Mouse (Mus musculus): ENCODE results near the gene Zscan12. TPM values are rescaled to one million over a fixed set of nuclear protein-coding genes. Genes with fewer than 3 reads are reported as not detected.

Zscan12 gene
- total RNA-seq (2022) = 10 to 100 TPM in 3 of 4 experiments, 1 to 10 TPM in 1; 9.6 to 12.8 (median 11.1) TPM

DNA sequence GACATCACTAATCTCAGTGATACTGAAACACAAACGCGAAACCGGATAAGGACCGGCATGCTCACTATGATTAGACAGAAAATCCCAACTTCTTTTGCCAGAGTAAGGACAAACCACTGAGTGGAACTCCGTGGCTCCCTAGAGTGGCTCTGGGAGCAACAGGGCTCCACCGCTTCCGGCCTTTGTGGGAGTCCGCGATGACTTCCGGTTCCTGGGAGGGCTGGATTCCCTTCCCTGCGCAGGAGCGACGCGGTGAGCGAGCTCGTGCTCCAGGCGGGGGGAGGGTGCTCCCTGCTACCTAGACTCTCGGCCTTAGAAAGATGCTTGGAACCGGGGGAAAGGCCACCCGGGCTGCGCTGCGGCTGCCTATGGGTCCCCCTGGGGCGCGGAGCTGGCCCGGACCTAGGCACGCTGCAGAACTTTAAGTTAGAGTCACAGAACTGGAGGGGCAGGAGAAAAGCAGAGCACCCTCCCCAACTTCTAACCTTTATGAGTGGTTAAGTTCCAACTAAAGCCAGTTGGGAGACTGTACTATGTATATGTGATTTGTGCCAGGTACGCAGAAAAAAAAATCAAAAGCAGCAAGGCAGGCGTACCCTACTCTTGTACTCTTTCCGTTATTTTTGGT lies at the start of gene Zscan12:
TSS of gene Zscan12 (plus strand) at position 200 of the 628 bp plus-strand sequence.
- DNase-seq = peak; percentile 92

DNA sequence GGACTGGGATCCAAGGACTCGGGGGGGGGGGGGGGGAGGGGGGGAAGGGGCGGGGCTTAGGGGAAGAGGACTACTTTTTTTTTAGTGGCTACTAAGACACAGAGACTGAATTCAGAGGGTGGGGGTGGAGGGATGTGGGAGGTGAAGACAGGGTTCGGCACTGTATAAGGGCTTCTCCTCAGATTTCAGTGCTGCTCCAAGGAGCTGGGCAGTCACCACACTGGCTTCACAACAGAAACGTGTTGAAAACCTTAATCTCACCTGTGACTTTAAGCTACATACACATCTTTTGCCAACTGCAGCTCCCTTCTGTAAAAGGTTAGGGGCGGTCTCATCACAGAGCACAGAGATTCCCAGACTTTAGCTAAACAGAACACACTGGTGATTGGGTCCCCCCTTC lies 49.8 kb upstream of the Zscan12 start:
- no peak for DNase-seq

DNA sequence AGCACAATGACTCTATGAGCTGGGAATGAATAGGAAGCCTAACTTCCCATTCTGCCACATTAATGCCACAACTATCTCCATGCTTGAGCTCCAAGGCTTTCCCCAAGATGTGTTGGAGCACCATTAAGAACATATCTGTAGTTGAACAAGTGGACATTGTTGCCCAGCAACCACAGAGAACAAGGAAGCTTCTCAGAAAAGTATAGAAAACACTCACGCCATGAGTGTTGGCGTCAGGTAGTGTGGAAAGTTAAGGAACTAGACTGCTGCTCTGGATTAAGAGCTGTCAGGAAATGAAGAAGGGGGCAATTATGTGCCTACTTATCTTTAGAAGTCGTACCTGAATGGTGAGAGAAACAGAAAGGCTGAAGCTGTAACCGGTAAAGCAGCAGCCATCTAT lies 48.7 kb upstream of the Zscan12 start:
- no peak for DNase-seq

DNA sequence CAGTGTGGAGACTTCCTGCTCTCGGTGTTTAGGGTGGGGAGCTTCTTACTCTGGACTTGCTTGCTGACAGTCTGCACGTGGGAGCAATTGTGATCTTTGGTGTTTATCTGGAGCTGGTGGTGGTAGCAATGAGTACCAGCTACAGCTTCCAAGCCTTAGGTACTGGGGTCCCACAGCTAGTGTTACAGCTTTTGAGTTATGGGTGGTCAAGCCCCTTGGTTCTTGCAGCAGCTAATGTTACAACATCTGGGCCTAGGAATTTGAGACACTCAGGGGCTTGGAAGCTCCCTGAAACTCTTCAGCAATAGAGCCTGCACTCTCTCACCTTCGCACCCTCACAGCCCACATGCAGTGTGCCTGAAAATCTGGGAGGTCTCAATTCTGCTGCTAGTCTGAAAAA lies 42.4 kb upstream of the Zscan12 start:
- no peak for DNase-seq

DNA sequence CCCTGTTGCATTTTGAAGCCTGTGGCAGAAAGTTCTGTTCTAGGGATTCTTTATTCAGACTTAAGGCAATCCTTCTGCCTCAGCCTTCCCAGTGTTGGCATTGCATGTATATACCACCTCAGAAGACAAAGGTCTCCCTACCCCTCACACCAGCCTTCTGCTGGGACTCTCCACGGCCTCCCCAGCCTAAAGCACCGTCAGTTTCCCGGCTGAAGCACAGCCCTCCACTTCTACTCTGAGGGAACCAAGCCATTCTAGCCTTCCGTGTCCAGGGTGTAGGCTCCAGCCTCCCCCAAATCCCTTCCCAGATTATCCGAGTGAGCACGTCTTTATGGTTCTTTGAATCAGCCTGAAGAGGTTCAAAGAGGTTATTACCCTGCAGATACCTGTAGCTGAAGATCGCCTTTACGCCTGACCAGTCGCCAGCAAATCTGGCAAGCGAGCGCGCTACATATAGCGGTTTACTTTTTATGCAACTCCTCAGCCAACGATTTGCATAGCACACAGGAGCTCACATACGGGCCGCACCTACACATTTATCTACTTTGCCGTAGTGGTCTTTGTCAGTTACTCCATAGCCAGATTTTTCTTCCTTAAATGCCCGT lies 40.6 kb upstream of the Zscan12 start:
- no peak for DNase-seq

DNA sequence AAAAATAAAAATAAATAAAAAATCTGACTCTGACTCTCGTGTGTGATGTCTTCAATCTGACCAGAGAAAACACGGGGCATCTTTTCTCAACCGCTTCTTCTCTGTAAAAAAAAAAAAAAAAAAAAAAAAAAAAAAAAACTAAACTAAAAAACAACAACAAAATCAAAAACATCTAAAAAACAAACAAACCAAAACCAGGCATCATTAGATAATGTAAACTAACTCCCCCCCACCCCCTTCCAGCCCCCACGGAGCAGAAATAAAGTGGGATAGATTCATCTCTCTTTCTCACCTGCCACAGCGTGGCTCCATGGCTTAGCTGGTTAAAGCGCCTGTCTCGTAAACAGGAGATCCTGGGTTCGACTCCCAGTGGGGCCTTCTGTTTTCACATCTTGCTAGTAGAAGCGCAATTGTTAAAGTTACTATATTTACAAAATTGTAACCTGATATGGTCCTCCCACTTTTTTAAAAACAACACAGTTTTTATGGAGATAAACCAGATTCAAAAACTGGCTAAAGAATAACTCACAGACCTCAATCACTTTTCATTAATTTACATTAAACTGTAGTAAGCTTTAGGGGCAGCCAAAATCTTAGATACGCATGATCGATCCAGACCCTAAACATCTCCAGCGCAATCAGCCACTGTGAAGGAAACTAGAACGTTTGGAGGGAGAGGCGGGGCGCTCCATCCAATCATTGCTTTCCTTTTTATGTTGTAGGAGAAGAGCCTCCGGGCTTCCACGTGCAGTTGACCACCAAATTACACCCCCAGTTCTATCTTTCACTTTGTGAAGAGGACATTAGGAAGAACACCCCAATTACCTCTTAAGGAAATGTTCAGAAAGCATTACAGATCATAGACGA lies 39.9 kb upstream of the Zscan12 start:
- no peak for DNase-seq

DNA sequence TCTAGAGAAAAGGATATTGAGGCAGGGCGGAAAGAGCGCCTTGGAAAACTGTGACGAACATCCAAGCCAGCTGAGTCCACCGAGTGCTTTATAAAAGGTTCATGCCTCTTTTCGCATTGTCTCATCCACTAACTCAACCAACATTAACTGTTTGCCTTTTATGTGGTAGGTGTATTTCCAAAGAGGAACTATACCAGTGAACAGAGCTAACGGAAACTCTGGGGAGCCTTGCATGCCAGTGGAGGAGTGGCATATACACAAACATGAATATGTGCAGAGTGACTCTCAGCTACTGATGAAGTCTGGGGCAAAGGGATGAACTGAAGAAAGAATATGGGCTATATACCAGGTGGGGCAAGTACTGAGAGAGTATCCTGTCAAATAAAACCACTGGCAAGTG lies 39.2 kb upstream of the Zscan12 start:
- no peak for DNase-seq

DNA sequence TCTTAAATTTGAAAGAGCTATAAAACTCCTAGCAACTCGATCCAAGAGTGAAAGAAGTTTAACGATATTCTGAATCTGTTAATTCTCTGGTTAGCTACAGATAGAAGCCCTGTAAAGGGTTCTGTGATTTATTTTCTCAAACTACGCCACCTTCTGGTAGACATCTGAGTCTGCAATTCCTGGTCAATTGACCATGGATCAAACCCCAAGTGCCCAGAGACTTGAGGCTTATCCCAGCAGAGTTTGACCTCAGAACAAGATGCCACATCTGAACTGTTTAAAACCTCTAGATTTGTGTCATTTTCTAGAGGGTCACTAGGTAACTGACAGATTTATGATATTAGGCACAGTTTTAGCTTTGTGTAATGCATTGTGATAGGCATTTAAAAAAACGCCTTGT lies 36.4 kb upstream of the Zscan12 start:
- no peak for DNase-seq

DNA sequence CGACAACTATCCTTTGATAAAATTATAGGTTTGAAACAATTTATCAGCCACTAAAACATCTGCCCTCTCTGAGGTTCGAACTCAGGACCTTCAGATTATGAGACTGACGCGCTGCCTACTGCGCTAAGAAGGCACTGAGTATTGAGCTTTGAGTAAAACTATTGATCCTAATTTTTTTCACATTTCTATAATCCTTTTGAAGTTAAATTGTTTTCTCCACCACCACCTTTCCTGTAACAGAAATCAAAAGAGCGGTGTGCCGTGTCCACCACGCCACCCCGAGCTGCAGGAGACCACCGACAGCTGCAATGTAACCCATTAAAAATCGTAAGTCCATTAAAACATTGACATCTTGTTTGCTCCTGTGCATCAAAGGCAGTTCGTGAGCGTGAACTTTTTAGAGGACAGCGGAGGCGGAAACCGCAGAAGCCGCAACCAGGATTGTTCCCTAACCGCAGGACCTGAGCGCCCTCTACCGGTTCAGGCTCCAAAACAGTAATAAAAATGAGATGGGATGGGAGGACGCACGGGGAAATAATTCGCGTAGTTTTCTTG lies 35.9 kb upstream of the Zscan12 start:
- DNase-seq = peak; percentile 52

DNA sequence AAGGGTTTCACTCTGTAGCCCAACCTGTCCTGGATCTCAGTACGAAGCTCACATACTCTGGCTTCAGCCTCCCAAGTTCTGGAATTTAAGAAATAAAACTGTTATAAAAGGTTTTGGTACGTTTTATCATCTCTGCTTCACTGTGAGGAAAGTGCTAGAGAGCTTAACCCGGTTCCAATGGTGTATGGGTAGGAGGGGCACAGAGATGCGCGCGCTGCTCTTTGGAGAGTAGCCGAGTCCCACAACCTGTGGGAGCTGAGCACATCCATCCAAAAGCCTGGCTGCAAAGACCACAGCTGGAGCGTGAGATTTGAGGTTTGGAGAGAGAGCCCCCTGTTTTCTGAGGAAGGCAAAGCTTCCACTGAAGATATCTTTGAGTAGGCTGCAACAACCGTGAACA lies 35.2 kb upstream of the Zscan12 start:
- no peak for DNase-seq

DNA sequence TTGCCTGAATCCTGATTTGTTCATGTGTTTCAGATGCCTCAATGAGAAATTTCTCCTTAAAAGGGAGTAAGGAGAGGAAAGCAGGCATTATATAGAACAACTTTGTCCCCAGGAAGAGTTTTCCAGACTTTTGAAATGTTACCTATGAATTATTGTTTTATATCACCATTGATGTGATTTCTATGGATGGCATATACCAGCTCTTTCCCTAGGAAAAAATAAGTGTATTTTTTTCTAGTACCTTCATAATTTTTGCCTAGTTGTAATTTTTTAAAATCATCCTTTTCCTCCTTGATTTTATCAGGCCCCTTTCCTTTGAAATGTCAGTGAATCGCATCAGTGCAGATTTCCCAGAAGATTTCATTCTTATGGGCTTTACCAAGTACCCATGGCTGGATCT lies 16.0 kb upstream of the Zscan12 start, which contains the start of gene Olfr1367:
TSS of gene Olfr1367 (plus strand) at position 301 of the 400 bp plus-strand sequence.
- no peak for DNase-seq

DNA sequence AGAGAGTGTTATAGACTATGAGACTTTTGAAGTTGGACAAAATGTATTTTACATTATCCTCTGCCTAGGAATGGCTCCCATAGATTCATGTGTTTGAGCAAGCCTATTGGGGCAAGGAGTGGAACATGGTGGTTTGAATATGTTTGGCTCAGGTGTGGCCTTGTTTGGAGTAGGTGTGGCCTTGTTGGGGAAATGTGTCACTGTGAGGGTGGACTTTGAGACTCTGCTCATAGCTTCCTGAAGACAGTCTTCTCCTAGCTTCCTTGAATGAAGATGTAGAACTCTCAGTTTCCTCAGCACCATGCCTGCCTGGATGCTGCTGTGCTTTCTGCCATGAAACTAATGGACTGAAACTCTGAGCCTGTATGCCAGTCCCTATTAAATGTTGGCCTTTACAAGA lies 12.0 kb upstream of the Zscan12 start:
- DNase-seq = no peak

DNA sequence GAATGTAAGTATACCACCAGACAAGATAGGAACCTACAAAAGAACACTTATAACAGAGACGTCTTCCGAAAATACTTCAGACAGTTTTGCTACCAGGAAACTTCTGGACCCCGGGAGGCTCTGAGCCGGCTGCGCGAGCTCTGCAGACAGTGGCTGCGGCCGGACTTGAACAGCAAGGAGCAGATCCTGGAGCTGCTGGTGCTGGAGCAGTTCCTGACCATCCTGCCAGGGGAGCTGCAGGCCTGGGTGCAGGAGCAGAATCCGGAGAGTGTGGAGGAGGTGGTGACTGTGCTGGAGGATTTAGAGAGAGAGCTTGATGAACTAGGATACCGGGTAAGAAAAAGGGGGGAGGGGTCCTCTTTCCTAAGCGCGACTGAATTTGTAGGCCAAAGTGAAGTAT lies 1.1 kb downstream of the Zscan12 start:
- DNase-seq = no peak

DNA sequence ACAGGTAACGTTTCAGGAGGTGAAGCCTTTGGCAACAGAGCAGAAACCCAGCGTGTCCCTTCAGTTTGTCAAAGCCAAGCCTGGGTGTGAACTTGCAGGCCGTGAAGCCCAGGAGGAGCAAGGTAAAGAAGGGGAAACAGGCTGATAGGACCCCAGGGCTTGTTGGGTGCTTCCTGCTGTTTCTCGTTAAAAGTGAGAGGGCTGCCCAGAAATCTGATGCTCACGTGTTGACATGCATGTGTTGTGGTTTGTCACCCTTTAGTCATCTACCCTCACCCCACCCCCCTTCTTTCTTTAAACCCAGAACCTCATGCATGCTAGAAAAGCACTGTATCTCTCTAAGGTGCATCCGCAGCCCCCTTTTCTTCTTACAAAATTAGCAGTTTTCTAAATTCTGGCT lies 4.0 kb downstream of the Zscan12 start:
- no peak for DNase-seq

DNA sequence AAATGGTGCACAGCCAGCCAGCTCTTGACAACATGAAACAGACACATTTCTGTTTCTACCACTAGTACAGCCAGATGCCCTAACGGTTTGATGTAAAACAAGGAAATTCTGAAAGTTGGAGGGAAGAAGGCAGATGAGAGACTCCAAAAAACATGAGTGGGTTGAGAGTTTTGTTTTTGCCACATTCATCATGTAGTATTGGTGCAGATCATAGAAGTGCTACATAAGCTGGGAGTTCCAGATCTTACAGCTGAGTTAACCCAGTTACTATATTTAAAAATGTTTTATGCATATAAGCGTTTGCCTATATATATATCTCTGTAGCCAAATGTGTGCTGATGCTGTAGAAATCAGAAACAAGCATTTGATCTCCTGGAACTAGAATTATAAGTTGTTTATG lies 10.1 kb downstream of the Zscan12 start:
- DNase-seq = no peak

DNA sequence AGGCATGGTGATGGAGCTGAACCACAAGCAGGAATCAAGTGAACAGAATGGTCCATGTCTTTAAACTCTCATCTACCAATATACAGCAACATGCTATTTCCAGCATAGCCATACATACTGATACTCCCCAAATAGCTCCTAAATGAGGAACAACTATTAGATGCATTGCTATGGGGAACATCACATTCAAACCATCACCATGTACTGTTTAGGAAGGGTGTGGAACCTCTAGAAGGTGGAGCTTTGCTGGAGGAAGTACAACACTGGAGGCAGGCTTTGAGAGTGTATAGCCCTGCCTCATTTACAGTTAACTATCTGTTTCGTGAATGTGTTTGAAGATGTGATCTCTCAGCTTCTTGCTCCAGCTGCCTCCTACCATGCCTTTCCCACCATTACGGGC lies 15.2 kb downstream of the Zscan12 start:
- DNase-seq = no peak

DNA sequence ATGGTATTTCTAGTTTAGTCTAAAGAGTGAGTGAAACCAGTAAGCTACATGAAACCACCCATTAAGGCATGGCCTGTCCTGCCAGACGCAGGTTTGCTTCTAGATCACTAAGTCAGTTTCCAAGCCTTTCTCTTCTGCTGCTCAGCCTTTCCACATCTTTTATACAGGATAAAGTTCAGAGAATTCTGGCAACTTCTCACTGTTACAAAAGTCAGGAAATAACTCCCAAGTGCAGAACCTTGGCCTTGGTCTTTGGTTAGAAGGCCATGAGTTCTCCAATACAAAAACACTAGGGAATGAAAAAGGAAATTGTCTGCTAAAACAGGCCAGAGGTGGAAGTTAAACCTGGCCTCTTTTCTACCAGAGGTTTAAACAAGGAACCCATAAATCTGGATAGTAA lies 32.6 kb downstream of the Zscan12 start:
- DNase-seq = no peak

DNA sequence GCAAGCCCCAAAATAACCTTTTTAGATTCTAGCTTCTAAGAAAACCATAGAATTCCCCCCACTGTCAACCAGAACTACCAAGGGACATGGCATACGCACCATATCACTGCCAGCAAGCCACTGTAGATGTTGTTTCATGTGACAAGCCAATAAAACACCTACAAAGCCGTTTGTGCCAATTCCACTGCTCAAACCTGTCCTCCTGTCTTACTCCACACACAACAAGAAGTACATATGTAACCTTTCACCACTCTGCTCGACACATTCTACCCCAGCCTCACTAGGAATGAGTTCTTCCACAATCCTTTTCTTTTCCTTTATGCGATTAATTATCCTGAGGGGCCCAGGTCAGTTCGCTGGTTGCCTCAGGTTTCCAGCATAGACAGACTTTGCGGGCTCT lies 33.0 kb downstream of the Zscan12 start:
- no peak for DNase-seq

DNA sequence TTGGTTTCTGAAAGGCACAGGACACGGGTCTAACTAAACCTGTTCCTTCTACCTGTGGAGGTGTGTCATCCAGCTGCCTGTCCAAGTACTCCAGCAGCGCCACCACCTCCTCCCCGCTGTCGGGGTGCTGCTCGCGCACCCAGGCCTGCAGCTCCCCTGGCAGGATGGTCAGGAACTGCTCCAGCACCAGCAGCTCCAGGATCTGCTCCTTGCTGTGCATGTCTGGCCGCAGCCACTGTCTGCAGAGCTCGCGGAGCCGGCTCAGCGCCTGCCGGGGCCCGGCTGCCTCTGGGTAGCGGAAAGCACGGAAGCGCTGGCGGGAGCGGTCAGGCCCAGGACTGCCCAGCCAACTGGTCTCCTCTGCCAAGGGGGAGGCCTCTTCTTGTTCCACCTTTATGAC lies 33.4 kb downstream of the Zscan12 start:
- peak; percentile 32 for DNase-seq

DNA sequence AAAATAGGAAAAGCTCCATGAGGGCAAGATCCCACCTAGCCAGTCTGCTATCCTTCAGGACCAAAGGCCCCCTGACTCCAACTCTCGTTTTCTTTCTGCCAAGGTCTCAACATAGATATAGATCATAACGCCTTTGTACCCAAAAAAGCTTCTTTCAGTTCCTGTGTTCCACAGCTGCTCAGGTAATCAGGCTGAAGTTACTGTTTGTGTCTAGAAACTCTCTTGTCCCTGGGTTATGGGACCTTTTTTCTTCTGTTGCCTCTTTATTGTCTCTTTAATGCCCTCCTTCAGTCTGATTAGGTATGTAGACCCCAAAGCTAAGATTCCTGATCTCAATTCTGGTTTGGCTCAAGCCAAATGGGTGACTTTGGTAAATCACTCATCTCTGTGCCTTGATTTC lies 34.9 kb downstream of the Zscan12 start:
- DNase-seq = no peak

DNA sequence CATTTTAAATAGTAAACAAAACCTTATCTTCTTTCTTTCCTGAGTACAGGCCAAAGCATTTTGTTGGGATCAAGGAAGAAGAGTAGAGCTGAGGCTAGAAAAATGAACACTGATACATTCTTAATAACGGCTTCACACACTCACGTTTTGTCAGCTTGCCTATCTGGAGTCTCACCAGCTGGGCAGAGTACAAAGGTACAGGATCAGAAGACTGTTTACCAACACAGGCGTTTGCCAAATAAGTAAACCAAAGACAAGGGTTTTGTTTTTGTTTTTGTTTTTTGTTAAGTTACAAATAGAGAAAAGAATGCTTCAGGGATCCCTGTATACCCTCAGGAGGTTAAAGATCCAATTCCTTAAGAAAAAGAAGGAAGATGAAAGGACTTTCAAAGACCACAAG lies 38.5 kb downstream of the Zscan12 start:
- DNase-seq = no peak

DNA sequence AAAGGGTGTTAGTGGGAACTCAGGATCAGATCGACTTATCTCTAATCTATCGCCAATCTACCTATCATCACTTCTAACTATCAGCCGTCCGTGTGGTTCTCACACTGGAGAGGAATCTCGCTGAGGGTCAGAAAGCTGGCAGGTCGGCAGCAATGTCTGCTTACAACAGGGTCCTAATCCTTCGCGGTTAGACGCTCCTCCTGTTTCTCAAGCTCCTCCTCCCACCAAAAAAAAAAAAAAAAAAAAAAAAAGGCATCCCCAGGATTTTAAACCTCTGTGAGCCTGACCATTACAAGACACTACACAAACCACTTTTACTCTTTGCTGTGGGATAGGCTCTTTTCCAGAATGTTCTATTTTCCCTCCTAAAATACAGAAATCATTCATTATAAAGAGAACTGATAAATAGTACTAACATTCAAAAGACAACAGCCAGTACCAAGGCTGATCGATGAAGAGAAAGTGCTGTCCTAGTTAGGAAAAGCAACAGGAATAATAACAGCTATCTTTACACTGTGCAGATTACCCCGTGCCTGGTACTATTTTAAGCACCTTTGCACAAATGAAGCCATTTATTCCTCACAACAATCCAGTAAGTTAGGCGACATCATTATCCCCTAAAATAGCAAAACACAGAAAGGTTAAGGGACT lies 39.1 kb downstream of the Zscan12 start:
- no peak for DNase-seq

All from adrenal gland, adult 8-10 months (tissue).